Mouse (Mus musculus): ENCODE results near the gene Susd4.

Susd4 gene

GRCm38 (mm10) chr1:182863396-182863795, 99.7 kb downstream of the Susd4 start:
- no peak for DNase-seq

GRCm38 (mm10) chr1:182867886-182868285, 104.2 kb downstream of the Susd4 start:
- no peak for DNase-seq

GRCm38 (mm10) chr1:182868432-182869113, 104.9 kb downstream of the Susd4 start:
- DNase-seq: no peak

GRCm38 (mm10) chr1:182869114-182869456, 105.4 kb downstream of the Susd4 start:
- DNase-seq: no peak

GRCm38 (mm10) chr1:182878156-182878555, 114.5 kb downstream of the Susd4 start:
- no peak for DNase-seq

GRCm38 (mm10) chr1:182878719-182879118, 115.1 kb downstream of the Susd4 start:
- no peak for DNase-seq

- DNase-seq: no peak
Measured at GRCm38 (mm10) chr1:182881246-182881645, 117.6 kb downstream of the Susd4 start.

GRCm38 (mm10) chr1:182882611-182883010, 119.0 kb downstream of the Susd4 start:
- no peak for DNase-seq

GRCm38 (mm10) chr1:182895698-182896097, 132.0 kb downstream of the Susd4 start:
- peak; percentile 26 for DNase-seq

- no peak for DNase-seq
Measured at GRCm38 (mm10) chr1:182897071-182897470, 133.4 kb downstream of the Susd4 start.

GRCm38 (mm10) chr1:182897506-182898138, 134.0 kb downstream of the Susd4 start:
- DNase-seq: peak; percentile 46

- no peak for DNase-seq
Measured at GRCm38 (mm10) chr1:182902095-182902494, 138.4 kb downstream of the Susd4 start.

GRCm38 (mm10) chr1:182902906-182903305, 139.2 kb downstream of the Susd4 start:
- no peak for DNase-seq

GRCm38 (mm10) chr1:182905669-182906068, 142.0 kb downstream of the Susd4 start:
- no peak for DNase-seq

- peak; percentile 34 for DNase-seq
Measured at GRCm38 (mm10) chr1:182908050-182909036, 144.7 kb downstream of the Susd4 start.

GRCm38 (mm10) chr1:182909066-182909465, 145.4 kb downstream of the Susd4 start:
- no peak for DNase-seq

GRCm38 (mm10) chr1:182909596-182909995, 145.9 kb downstream of the Susd4 start:
- DNase-seq: no peak

GRCm38 (mm10) chr1:182912591-182912990, 148.9 kb downstream of the Susd4 start:
- no peak for DNase-seq

- DNase-seq: no peak
Measured at GRCm38 (mm10) chr1:182914121-182914908, 150.7 kb downstream of the Susd4 start.

- no peak for DNase-seq
Measured at GRCm38 (mm10) chr1:182916166-182916565, 152.5 kb downstream of the Susd4 start.

- no peak for DNase-seq
Measured at GRCm38 (mm10) chr1:182918718-182919346, 155.2 kb downstream of the Susd4 start.

GRCm38 (mm10) chr1:182922824-182923223, 159.2 kb downstream of the Susd4 start:
- no peak for DNase-seq
